Mouse (Mus musculus) kidney, adult 9 months (tissue): ENCODE data around the gene Gm12184.
"Not testable (repeated sequence)": the region's sequence is repeated elsewhere in the genome, so short reads cannot be mapped to it uniquely, and the experiment has no call there.

Source experiments
- DNase-seq: peaks from one replicate; pipeline ENCODE4 v3.0.0; 2022

Gm12184 gene

DNA sequence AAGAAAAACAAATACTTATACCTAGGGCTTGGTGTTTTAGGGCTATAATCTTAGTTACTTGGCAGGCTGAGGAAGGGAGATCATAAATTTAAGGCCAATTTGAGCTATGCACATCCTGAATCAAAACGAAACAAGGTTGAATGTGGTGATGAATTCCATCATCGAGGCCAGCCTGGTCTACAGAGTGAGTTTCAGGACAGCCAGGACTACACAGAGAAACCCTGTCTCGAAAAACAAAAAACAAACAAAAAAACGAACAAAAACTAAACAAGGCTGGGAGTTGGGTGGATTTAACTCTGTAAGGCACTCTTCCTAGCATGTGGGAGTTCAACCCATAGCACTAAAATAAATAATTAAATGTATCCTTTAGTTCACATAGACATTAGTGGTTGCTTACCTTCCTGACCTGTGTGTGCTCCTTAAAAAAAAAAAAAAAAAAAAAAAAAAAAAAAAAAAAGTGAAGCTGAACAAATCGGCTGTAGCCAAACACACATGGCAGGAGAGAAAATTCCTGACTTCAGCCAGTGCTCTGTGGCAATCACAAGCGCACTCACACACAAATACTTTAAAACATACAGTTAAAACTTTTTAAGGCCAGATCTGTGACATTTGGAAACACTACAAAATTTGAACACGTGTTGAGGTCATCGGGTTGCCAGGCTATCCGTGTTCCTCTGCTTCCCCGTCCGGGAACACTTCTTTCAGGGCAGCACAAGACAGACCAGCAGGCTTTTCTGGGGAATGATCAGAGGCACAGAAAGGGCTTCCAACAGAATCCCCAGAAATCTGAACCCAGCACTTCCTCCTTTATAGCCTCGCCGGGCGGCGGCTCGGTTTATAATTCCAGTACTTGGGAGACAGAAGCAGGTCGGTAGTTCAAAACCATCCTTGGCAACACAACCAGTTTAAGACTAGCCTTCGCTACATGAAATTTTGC is 27.2 kb downstream of the Gm12184 start:
- DNase-seq = no peak

DNA sequence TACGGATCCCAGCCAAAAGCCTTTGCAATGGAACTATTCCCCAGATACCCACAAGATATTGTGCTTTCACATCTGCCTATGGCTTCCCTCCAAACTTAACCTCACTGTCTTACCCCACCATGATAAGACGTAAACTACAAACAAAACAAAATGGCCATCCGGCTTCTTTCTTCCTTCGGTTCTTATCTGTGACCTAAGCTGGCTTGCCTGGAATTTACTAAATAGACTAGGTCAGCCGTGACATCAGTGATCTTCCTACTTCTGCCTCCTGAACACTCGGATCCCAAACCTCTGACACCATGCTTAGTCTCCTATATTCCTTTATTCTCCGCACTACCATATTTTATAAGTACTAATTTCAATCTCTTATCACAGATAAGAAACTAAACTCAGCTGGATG is 28.1 kb downstream of the Gm12184 start:
- DNase-seq = no peak

DNA sequence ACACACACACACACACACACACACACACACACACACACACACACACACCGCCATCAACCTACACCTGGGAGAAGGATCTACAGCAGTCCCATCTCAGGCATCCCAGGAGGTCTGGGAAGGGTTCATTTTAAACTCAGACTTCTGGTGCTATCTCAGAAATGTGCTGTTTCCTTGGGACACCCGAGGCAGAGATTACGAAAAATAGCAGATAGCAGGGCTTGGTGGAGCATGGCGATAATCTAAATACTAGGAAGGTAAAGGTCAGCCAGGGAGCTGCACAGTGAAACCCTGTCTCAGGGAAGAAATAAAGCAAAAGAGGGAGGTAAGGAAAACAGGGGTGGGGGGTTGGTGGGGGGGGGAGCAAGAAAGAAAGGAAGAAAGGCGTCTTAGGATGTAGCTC is 29.2 kb downstream of the Gm12184 start:
- DNase-seq = no peak

DNA sequence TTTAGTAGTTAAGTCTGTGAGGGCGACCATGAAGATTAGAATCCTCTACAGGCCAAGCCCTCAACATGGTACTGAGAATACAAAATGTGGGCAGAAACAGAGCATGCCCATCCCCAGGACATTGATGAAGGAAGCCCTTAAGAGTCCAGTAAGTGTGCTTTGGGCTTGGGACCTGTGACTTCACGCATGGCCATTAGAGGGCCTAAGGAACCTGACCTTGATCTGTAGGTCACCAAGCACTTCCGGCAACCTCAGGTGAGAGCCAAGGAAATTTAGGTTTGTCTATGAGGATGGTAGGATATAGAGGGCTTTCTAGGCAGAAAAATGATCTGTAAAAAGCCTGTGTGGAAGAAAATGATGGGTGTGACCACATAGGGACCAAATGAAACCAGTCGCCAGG is 30.2 kb downstream of the Gm12184 start:
- DNase-seq = no peak

DNA sequence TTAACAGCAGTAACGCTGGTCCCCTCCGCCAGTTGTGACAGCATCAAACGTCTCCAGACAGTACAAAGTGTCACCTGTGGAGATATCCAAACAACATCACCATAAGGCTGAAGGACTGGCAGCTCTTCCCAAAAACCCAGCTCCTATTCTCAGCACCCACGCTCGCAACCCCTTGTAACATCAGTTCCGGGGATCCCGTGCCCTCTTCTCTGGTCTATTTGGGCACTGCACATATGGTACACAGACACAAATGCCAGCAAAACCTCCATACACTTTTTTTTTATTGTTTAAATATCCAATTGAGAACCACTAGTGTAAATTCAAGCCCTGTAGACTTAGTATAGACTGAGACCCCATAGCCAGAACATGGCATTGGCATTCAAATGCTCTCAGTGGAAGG is 31.2 kb downstream of the Gm12184 start:
- no peak for DNase-seq

DNA sequence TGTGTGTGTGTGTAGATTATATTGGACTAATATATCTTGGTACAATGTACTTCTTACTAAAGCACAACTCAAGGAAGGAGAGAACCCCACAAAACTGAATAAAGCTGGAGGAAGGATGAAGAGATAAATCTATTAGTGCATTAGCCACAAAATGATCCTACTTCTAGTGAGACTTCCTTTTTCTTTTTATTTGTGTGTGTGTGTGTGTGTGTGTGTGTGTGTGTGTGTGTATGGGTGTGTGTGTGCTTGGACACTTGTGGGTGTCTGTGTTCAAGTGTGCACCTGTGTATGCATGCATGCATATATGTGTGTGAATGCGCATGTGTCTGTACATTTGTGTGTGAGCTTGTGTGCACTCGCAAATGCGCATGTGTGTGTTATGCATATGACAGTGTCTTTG is 33.3 kb downstream of the Gm12184 start:
- DNase-seq = no peak

DNA sequence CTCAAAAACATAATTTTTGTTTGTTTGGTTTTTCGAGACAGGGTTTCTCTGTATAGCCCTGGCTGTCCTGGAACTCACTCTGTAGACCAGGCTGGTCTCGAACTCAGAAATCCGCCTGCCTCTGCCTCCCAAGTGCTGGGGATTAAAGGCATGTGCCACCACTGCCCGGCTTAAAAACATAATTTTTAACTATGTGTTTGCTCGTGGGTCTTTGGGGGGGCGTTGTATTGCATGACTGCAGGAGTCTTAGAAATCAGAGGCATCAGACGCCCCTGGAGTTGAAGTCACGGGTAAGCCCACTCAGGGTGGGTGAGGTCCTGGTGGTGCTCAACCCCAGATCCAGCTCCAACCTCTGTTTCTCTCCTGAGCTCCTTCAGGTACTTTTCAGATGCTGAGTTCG is 34.6 kb downstream of the Gm12184 start:
- DNase-seq = not testable (repeated sequence)

DNA sequence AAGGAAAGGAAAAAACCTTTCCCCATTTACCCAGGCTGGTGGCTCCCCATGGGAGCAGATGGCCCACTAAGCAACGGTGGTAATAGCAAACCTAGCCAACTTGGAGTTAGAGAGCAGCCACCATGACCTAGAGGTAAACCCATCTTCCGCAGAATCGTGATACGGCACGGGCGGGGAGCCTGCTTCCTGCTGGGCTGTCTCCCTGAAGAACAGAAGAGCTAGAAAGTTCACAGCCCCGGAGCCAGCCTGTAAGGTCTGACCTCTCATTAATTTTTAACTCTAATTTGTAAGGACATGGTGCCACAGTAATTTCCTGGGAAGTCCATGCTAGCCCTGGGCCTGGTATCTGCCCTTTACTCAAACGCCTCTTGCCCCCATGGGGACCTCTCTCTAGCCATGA is 35.5 kb downstream of the Gm12184 start:
- peak; percentile 79 for DNase-seq

DNA sequence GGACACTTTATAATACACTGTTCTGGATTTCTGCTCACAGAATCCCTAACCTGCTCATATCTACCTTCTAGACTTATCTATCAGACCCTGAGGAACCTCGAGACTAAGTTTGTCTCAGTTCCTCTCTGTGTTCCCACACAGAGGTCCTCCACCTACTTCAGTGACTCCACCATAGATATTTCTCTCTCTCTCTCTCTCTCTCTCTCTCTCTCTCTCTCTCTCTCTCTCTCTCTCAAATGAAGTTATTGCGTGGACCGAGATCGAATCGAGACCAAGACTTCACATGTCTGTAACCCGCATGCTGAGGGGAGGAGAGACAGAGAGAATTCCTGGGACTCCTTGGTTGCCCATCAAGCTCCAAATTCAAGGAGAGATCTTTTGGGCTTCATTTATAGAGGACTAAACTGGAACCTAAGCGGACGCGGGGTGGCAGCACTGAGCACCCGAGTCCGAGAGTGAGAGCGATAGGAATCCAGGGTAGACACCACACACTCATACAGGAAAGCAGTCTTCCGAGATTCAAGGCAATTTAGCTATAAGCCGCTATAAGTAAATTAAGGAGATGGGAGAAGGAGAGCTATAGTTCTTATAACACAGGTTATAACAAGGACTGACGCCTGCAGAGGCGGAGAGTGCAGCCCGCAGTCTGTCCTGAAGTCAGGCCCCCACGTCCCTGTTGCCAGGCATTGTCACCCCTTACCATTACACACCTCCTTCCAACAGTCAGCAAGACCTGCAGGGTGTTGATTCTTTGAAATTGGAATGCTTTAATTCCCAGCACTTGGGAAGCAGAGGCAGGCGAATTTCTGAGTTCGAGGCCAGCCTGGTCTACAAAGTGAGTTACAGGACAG is 36.3 kb downstream of the Gm12184 start:
- peak; percentile 92 for DNase-seq

DNA sequence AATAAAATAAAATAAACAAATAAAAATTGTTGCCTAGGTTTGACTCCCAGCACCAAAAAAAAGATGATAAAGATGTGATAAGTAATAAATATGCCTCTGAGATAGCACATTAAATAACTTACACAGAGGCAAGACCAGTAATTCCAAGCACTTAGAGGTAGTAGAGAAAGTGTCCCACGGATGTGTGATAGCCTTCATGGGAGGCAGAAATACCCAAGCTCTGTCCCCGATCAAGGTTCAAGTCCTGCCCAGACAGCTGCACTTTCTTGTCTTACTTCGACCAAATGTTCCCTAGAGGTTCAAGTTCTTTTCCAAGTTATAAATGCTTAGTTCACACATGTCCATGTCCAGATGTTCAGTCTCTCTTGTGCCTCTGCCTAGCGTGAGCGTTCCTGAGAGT is 37.2 kb downstream of the Gm12184 start:
- no peak for DNase-seq

DNA sequence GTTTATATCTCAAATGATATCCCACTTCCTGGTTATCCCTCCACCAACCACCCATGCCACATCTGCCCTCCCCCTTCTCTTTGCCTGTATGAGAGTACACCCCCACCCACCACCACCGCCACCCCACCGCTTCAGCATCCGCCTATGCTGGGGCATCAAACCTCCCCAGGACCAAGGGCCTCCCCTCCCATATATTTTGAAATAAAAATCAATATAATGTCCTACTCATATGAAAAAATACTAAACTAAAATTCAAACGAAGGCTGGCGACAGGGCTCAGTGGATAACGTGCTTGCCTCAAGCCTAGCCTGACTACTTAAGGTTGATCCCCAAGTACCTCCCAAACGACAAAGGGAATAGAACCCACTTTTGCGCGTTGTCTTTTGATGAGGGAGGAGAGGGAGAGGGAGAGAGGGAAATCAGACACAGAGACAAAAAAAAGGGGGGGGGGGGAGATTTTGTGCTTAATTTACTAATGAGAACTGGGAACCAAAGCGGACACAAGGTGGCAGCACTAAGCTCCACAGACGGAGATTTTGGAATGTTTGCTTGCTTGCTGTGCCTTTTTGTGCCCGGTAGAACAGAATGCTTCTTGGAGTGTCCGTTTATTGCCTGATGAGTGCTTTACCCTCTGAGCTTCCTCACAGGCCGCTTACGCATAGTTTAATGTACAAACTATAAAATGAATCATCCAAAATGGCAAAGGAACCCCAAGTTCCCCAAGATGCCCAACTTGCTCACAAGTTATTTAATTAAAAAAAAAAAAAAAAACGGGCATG is 38.0 kb downstream of the Gm12184 start:
- peak; percentile 87 for DNase-seq

DNA sequence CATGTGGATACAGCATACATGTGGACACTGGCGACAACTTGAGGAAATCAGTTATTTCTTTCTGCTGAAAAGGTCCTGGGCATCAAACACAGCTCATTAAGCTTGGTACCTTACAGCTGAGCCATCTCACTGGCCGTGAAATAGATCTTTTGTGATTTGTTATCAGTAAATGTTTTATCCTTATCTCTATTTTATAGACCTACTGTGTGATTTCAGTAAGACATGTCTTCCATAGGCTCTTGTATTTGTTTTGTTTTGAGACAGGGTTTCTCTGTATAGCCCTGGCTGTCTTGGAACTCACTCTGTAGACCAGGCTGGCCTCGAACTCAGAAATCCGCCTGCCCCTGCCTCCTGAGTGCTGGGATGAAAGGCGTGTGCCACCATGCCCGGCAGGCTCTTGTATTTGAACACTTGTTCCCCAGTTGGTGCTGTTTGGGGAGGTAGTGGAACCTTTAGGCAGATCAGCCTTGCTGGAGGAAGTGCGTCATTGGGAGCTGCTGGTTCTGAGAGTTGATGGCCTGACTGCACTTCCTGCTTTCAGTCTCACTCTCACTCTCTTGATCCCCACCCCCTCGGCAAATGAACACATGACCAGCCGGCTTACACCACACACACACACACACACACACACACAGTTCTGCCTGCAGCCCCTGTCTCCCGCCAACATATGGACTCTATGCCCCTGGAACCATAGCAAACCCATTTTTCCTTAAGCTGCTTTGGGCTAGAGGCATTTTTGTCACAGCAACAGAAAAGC is 38.8 kb downstream of the Gm12184 start:
- DNase-seq = peak; percentile 49

DNA sequence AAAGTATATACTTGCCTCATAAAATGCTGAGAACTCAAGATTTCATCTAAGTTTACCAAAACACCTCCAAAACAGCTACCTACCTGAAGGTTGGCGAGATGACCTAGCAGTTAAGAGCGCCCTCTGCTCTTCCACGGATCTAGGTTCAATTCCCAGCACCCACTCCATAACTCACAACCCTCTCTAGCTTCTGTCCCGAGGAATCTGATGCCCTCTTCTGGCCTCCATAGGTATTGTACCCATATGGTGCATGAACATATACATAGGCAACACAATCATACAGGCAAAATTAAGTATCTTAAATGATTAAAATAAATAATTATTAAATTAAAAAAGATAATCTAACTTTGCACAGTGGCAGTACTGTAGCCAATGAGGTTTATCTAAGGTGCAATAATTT is 44.2 kb downstream of the Gm12184 start:
- DNase-seq = no peak

DNA sequence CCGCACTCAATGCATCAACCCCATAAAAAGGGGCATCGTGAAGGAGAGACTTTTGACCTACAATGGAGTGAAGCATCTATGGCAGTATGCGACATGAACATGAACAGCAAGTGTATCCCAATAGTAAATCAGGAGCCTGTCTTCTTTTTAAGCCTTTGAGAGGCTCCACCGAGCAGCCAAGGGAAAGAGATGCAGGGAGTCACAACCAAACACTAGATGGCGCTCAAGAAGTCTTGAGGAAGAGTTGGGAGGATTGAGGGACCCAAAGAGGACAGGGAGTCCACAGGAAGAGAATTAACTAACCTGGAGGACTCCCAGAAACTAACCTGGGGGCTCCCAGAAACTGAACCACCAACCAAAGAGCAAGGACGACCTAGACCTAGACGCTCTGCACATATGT is 47.0 kb downstream of the Gm12184 start:
- peak; percentile 56 for DNase-seq

DNA sequence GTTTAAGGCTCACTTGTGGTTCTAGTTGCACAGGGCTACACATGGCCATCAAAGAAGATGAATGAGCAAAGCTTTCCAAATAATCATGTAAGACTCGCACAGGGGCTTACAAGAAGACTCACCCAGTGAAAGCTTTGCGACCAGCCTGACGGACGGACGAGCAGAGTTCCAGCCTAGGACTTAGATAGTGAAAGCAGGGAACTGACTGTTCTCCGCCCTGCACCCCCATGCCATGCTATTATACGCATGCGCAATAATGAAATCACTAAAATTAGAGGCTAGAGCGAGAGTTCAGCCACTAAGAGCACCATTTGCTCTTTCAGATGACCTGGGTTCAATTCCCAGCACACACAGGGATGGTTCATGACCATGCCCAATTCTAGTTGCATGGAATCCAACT is 49.2 kb downstream of the Gm12184 start:
- DNase-seq = no peak

DNA sequence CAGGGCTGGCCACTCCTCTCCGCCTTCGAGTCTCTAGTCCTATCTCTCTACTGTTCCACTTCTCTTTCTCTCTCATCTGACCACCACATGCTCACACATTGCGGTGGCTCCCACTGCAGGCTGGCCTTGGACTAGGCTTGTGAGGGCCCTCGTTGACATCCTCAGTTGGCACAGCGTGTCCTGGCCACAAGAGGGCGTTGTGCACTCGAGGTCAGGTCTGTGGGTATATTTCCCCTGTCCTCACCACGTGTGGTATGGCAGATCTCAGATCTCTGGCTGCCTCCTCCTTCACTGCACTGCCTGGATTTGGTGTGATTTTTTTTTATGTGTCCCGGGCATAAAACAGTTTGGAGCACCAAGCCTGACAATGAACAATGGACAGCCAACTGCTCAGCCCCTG is 49.8 kb downstream of the Gm12184 start:
- DNase-seq = no peak

DNA sequence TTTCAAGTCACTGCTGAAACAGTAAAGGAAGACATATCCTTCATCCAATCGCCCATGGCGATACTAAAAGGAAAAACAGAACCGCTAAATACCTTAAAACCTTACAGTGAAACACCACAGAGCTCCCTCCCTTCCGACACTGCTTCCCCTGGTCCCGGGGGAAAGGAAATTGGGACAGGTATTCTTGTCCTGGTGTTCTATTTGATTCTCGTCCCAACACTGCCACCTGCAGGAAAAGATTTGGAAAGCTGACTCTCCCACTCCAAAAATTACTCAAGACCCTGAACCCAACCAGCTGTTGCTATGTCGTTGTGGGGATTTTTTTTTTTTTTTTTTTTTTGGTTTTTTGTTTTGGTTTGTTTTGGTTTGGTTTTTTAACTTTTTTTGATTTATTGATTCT is 51.0 kb downstream of the Gm12184 start:
- DNase-seq = peak; percentile 72
